Mouse (Mus musculus) ES-Bruce4 (cell line): Measurements from ENCODE around the gene Efna1.

ENCODE experiments used
- CTCF ChIP-seq: IDR thresholded peaks from one replicate; pipeline ENCODE4 v1.8.1; 2011; ENCODE audit warnings: low read depth, low read length
- EP300 ChIP-seq: IDR thresholded peaks from 2 replicates; pipeline ENCODE4 v1.6.1; 2011; ENCODE audit warnings: low read depth, low read length; ENCODE audit not compliant: insufficient read depth
- POLR2A ChIP-seq: IDR thresholded peaks from one replicate; pipeline ENCODE4 v1.8.1; 2011; ENCODE audit warnings: low read length; ENCODE audit not compliant: insufficient read depth

DNA sequence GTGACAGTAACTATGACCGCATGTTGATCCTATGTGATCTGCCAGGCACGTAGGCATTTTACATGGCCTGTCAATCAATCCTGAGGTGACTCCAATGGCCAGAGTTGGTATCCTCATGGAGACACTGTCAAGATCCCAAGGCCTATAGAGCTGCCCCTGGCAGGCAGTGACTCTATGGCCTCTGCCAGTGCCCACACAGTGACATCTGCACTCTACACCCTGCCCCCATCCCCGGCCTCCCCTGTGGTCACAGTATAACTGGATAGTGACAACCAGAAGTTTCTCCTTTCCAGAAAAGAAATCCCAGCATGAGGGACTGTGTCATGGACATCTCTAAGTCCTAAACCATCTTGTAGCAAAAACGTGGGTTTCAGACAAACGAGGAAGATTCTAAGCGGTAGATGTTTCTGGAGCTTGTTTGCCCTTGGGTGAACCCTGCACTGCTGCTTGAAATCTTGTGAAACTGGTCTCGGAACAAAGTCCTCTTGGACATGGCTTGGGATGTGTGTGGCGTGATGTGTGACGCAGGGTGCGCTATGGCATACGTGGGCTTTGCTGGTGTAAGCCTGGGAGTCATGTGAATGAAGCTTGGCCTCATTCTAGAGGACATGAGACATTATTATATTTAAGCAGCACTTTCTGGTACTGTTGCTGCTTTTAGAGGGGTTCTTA is 12.4 kb upstream of the Efna1 start:
- no peak for TF ChIP-seq POLR2A
- no peak for TF ChIP-seq CTCF
- no peak for TF ChIP-seq EP300
